Mouse (Mus musculus) liver, postnatal 0 days (tissue): Measurements from ENCODE around the gene Gm49394.

Experiments used
- CTCF ChIP-seq: sonication (generic); IDR thresholded peaks from 2 replicates; pipeline ENCODE4 v1.5.1; 2016; ENCODE audit warnings: antibody characterized with exemption, low read depth
- EP300 ChIP-seq: IDR thresholded peaks from 2 replicates; pipeline ENCODE4 v1.6.1; 2016; ENCODE audit warnings: antibody characterized with exemption, low read depth, mild to moderate bottlenecking

DNA sequence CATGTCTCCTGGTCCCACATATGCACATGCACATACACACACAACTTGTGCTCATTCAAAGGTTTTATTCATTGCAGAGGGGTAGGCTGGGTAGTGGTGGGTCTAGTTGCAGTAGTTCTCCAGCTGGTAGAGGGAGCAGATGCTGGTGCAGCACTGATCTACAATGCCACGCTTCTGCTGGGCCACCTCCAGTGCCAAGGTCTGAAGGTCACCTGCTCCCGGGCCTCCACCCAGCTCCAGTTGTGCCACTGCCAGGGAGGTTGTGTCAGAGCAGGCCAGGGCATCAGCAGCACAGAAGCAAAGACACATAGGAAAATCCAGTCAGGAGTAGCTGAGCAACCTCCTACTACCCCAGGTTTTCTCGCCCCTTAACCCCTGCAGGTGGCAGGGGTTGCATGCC, 8.9 kb upstream of the Gm49394 start:
- no peak for TF ChIP-seq CTCF
- no peak for TF ChIP-seq EP300
